Mouse (Mus musculus) E14TG2a.4 (cell line): ENCODE results near the gene Slc28a3.

ENCODE experiments used
- CTCF ChIP-seq: conservative IDR thresholded peaks from 2 replicates; pipeline ENCODE4 v1.5.1; 2014; ENCODE audit warnings: low read length
- NANOG ChIP-seq: IDR thresholded peaks from 2 replicates; pipeline ENCODE4 v1.6.1; 2014; ENCODE audit warnings: borderline replicate concordance, low read length, mixed read lengths

GRCm38 (mm10) chr13:58610716-58611115 is at the start of gene Slc28a3:
- TF ChIP-seq CTCF: no peak
- TF ChIP-seq NANOG: no peak
